Mouse (Mus musculus) myocyte (in vitro differentiated cells): ENCODE measurements around the gene Shroom3. TPM values are rescaled to one million over a fixed set of nuclear protein-coding genes. Genes with fewer than 3 reads are reported as not detected.

Experiments
- H3K27me3 ChIP-seq: one replicate; pipeline ENCODE4 v1.6.1; 2011; ENCODE audit not compliant: control insufficient read depth, insufficient read depth, insufficient read length
- H3K36me3 ChIP-seq: one replicate; pipeline ENCODE4 v1.6.1; 2011; ENCODE audit not compliant: control insufficient read depth, insufficient read depth
- H3K4me2 ChIP-seq: one replicate; pipeline ENCODE4 v1.6.1; 2011; ENCODE audit warnings: low read depth, control low read depth
- H3K4me3 ChIP-seq: one replicate; pipeline ENCODE4 v1.5.1; 2011; ENCODE audit warnings: mild to moderate bottlenecking, control low read depth, moderate library complexity
- H3K79me2 ChIP-seq: one replicate; pipeline ENCODE4 v1.6.1; 2011; ENCODE audit not compliant: control insufficient read depth, insufficient read depth
- H3ac ChIP-seq: one replicate; pipeline ENCODE4 v1.6.1; 2011; ENCODE audit not compliant: control insufficient read depth, insufficient read length
- CEBPB ChIP-seq: IDR thresholded peaks from 2 replicates; pipeline ENCODE4 v1.6.1; 2011; ENCODE audit warnings: mild to moderate bottlenecking, moderate library complexity; ENCODE audit not compliant: poor library complexity, insufficient read depth, severe bottlenecking
- E2F4 ChIP-seq: IDR thresholded peaks from one replicate; pipeline ENCODE4 v1.6.1; 2011; ENCODE audit warnings: mild to moderate bottlenecking, control low read depth, moderate library complexity; ENCODE audit not compliant: insufficient read depth
- MAX ChIP-seq: IDR thresholded peaks from one replicate; pipeline ENCODE4 v1.6.1; 2011; ENCODE audit warnings: low read depth, mild to moderate bottlenecking, control low read depth
- MYOD1 ChIP-seq, 3 experiments: IDR thresholded peaks; one replicate each; pipeline ENCODE4 v1.6.1; 2011; ENCODE audit warnings: control low read depth in 2 of 3, low read depth in 2 of 3, mild to moderate bottlenecking in 2 of 3, moderate library complexity in 1 of 3; ENCODE audit not compliant: insufficient read length in 2 of 3, control insufficient read depth in 1 of 3
- MYOG ChIP-seq, 3 experiments: IDR thresholded peaks; one replicate each; pipeline ENCODE4 v1.6.1; 2011; ENCODE audit warnings: control low read depth in 2 of 3, low read depth in 2 of 3, mild to moderate bottlenecking in 2 of 3; ENCODE audit not compliant: insufficient read length in 2 of 3, control insufficient read depth in 1 of 3, insufficient read depth in 1 of 3
- POLR2A ChIP-seq: IDR thresholded peaks from one replicate; pipeline ENCODE4 v1.6.1; 2011; ENCODE audit warnings: low read depth, mild to moderate bottlenecking, control low read depth, moderate library complexity; ENCODE audit not compliant: insufficient read length
- POLR2AphosphoS2 ChIP-seq: IDR thresholded peaks from one replicate; pipeline ENCODE4 v1.6.1; 2011; ENCODE audit warnings: low read depth, control low read depth; ENCODE audit not compliant: insufficient read length
- REST ChIP-seq: IDR thresholded peaks from one replicate; pipeline ENCODE4 v1.6.1; 2011; ENCODE audit warnings: mild to moderate bottlenecking, control low read depth, moderate library complexity; ENCODE audit not compliant: insufficient read depth, insufficient read length
- SRF ChIP-seq: IDR thresholded peaks from one replicate; pipeline ENCODE4 v1.6.1; 2011; ENCODE audit warnings: low read depth; ENCODE audit not compliant: control insufficient read depth, insufficient read length
- TCF12 ChIP-seq: IDR thresholded peaks from one replicate; pipeline ENCODE4 v1.6.1; 2011; ENCODE audit warnings: mild to moderate bottlenecking, control low read depth; ENCODE audit not compliant: poor library complexity, insufficient read depth, severe bottlenecking
- TCF3 ChIP-seq: IDR thresholded peaks from one replicate; pipeline ENCODE4 v1.6.1; 2011; ENCODE audit warnings: low read depth, control low read depth; ENCODE audit not compliant: insufficient read length
- USF1 ChIP-seq: IDR thresholded peaks from one replicate; pipeline ENCODE4 v1.6.1; 2011; ENCODE audit warnings: low read depth, mild to moderate bottlenecking, control low read depth, moderate library complexity
- polyA plus RNA-seq: library from polyadenylated mRNA; unstranded; fragments of >200 nt; fragmentation: generic; extraction: Trizol; gene quantifications from one replicate; pipeline ENCODE4 v1.2.1, GENCODE M21; 2012; ENCODE audit warnings: missing spikeins

Shroom3 gene
- polyA plus RNA-seq, 1 experiment, result 7.1 TPM

- Histone ChIP-seq H3K4me2 (no peak overlapping the region), H3ac (no peak overlapping the region), H3K4me3 (no peak overlapping the region), H3K27me3 (no peaks in the 10 kb centered on the region), H3K36me3 (no peaks in the 10 kb centered on the region), H3K79me2 (no peaks in the 10 kb centered on the region)
- no peak for TF ChIP-seq SRF
- no peak for TF ChIP-seq USF1
- TF ChIP-seq POLR2A, result no peak
- no peak for TF ChIP-seq MAX
- no peak for TF ChIP-seq TCF12
- no peak for TF ChIP-seq E2F4
- no peak for TF ChIP-seq POLR2AphosphoS2
- no peak for TF ChIP-seq MYOG (IDR thresholded peaks at IDR 0.05; ENCODE audit: control insufficient read depth in 1 of 3, insufficient read depth in 1 of 3, insufficient read length in 2 of 3, low read depth in 2 of 3)
- no peak for TF ChIP-seq CEBPB
- no peak for TF ChIP-seq MYOD1 (IDR thresholded peaks at IDR 0.05; ENCODE audit: control insufficient read depth in 1 of 3, insufficient read length in 2 of 3, low read depth in 2 of 3)
- TF ChIP-seq REST, result no peak
- no peak for TF ChIP-seq TCF3
Measured at GRCm38 (mm10) chr5:92762425-92762824, 79.2 kb downstream of the Shroom3 start.

GRCm38 (mm10) chr5:92763546-92763952, 80.3 kb downstream of the Shroom3 start:
- Histone ChIP-seq H3K27me3 (no peaks in the 10 kb centered on the region), H3K79me2 (no peaks in the 10 kb centered on the region), H3K4me3 (no peak overlapping the region), H3K4me2 (peak overlapping the region; percentile 2), H3ac (no peak overlapping the region), H3K36me3 (no peaks in the 10 kb centered on the region)
- TF ChIP-seq CEBPB, result 0 out of 2 replicates have a peak, but pooled peaks have one; percentile 13
- TF ChIP-seq MYOD1 (IDR thresholded peaks at IDR 0.05; ENCODE audit: control insufficient read depth in 1 of 3, insufficient read length in 2 of 3, low read depth in 2 of 3), result no peak

DNA sequence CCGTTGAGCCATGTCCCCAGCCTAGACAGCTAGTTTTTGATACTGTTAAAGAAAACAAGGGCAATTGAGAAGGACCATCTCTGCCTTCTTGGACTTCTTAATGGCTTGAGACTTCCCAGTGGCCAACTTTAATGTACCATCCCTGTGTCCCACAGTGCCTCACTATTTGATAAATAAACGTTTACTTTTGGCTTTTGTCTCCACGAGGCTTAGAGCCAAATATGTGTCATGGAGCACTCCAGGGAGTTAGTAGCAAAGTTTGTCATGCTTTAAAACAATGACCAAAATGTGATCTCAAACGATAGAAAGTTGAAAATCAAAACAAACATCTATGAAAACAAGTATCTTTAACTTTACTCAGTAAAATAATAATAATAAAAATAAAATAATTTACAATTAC, 83.1 kb downstream of the Shroom3 start:
- no peaks in the 10 kb centered on the region for H3K79me2 ChIP-seq
- no peaks in the 10 kb centered on the region for H3K36me3 ChIP-seq
- H3ac ChIP-seq, result no peak overlapping the region
- no peak overlapping the region for H3K4me3 ChIP-seq
- no peak overlapping the region for H3K4me2 ChIP-seq
- no peak for TF ChIP-seq E2F4
- no peak for TF ChIP-seq TCF12
- TF ChIP-seq REST, result no peak
- TF ChIP-seq POLR2A, result no peak
- TF ChIP-seq USF1, result no peak
- TF ChIP-seq TCF3, result no peak
- no peak for TF ChIP-seq MYOD1 (IDR thresholded peaks at IDR 0.05; ENCODE audit: control insufficient read depth in 1 of 3, insufficient read length in 2 of 3, low read depth in 2 of 3)
- TF ChIP-seq CEBPB, result no peak
- TF ChIP-seq MYOG (IDR thresholded peaks at IDR 0.05; ENCODE audit: control insufficient read depth in 1 of 3, insufficient read depth in 1 of 3, insufficient read length in 2 of 3, low read depth in 2 of 3), result no peak
- TF ChIP-seq SRF, result no peak
- TF ChIP-seq MAX, result no peak
- no peak for TF ChIP-seq POLR2AphosphoS2
- H3K27me3 ChIP-seq, result no peaks in the 10 kb centered on the region

- peak overlapping the region; percentile 21 for H3K4me2 ChIP-seq
- H3K27me3 ChIP-seq, result no peaks in the 10 kb centered on the region
- H3K79me2 ChIP-seq, result no peaks in the 10 kb centered on the region
- no peak overlapping the region for H3ac ChIP-seq
- no peaks in the 10 kb centered on the region for H3K36me3 ChIP-seq
- H3K4me3 ChIP-seq, result no peak overlapping the region
- no peak for TF ChIP-seq USF1
- TF ChIP-seq MYOD1 (IDR thresholded peaks at IDR 0.05; ENCODE audit: control insufficient read depth in 1 of 3, insufficient read length in 2 of 3, low read depth in 2 of 3), result peak in 1 of 3 experiments; percentile 62
- TF ChIP-seq SRF, result no peak
- peak in 1 of 3 experiments; percentile 58 for TF ChIP-seq MYOG (IDR thresholded peaks at IDR 0.05; ENCODE audit: control insufficient read depth in 1 of 3, insufficient read depth in 1 of 3, insufficient read length in 2 of 3, low read depth in 2 of 3)
- no peak for TF ChIP-seq TCF12
- TF ChIP-seq CEBPB, result no peak
- TF ChIP-seq MAX, result no peak
- no peak for TF ChIP-seq REST
Measured at GRCm38 (mm10) chr5:92767194-92767777, 84.1 kb downstream of the Shroom3 start.

DNA sequence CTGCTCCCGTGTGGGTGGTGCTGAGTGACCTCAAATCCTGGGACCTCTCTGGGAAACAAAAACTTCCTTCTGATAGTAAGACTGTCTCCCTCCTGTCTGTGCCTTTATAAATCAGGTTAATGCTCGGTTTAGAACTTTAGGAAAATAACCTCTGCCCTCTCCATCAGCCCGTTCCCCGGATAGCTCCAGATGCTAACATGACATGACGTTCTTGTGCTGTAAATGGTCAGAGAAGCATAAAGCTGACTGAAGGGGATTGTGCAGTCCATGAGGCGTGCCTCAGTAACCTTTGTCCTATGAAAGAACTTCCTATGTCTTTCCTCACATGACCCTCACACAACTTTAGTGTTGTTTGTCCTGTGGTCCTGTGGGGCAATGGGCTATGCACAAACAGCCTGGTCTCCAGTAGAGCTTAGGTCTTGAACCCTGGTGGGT, 84.6 kb downstream of the Shroom3 start:
- no peaks in the 10 kb centered on the region for H3K79me2 ChIP-seq
- H3K4me3 ChIP-seq, result no peak overlapping the region
- peak in 1 of 3 experiments; percentile 25 for TF ChIP-seq MYOD1 (IDR thresholded peaks at IDR 0.05; ENCODE audit: control insufficient read depth in 1 of 3, insufficient read length in 2 of 3, low read depth in 2 of 3)
- TF ChIP-seq SRF, result no peak
- H3K27me3 ChIP-seq, result no peaks in the 10 kb centered on the region
- H3K4me2 ChIP-seq, result peak overlapping the region; percentile 3
- H3ac ChIP-seq, result no peak overlapping the region
- no peaks in the 10 kb centered on the region for H3K36me3 ChIP-seq
